Mouse (Mus musculus) liver, adult 2 months (tissue): ENCODE results near the gene Tbc1d22a.

Experiments
- CTCF ChIP-seq: fragments of 200-500 bp; IDR thresholded peaks from 2 replicates; pipeline ENCODE4 v1.5.1; 2011; ENCODE audit warnings: low read depth, low read length, control low read depth
- POLR2A ChIP-seq: fragments of 200-500 bp; IDR thresholded peaks from 2 replicates; pipeline ENCODE4 v1.6.1; 2011; ENCODE audit warnings: low read length, control low read depth; ENCODE audit not compliant: insufficient read depth; ENCODE audit errors: extremely low read depth

DNA sequence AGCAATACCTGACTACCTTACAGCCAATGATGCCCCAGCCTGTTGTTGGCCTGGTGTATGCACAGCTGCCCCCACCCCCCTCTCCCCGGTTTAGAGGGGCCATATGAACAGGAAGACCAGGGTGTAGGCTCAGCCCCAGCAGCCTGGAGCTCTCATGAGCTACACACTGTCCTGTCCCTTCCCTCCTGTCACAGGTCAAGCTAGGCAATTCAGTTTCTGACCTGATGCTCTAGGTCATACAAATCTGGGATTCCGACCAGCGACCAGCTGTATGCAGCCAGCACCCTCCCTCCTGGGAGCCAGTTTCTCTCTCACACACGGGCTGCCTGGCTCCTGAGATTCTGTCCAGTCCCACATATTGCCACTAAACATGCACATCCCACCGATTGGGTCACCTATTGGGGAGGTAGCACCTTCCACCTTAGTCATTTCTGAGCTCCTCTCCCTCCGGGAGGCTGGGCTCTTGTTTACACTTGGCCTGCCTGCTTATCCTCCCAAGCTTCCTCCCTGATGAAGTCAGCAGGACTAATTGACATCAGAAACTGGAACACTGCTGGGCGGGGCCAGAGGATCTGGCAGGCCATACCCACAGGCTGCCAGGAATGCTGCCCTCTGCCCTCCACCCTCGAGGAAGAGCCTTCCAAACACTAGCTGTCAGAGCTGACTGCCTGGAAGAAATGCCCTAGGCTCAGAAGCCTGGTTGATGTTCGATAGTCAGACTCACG, 25.4 kb upstream of the Tbc1d22a start:
- TF ChIP-seq CTCF (no peak), POLR2A (no peak)
